Mouse (Mus musculus) layer of hippocampus, adult 2 months (tissue): Measurements from ENCODE around the gene Cybrd1. TPM values are rescaled to one million over a fixed set of nuclear protein-coding genes. Genes with fewer than 3 reads are reported as not detected.

ENCODE experiments used
- DNase-seq, 2 experiments: peaks; one replicate each; pipeline ENCODE4 v3.0.0; 2022; ENCODE audit warnings: low spot score in 2 of 2
- H3K27ac ChIP-seq: fragments of 200-600 bp; 2 replicates; pipeline ENCODE4 v1.8.1; 2022
- H3K4me3 ChIP-seq: fragments of 200-600 bp; 2 replicates; pipeline ENCODE4 v1.8.1; 2022; ENCODE audit warnings: mild to moderate bottlenecking
- CTCF ChIP-seq: fragments of 200-600 bp; conservative IDR thresholded peaks from 2 replicates; pipeline ENCODE4 v1.8.1; 2022; ENCODE audit warnings: antibody characterized with exemption, mild to moderate bottlenecking, moderate library complexity
- total RNA-seq, 2 experiments: library from RNA; stranded (reverse); gene quantifications; 2 replicates each; pipeline ENCODE4 v1.2.3; 2021

The Cybrd1 gene
- total RNA-seq, 2 experiments from 2014 or later = 2.7 to 3.2 TPM

DNA sequence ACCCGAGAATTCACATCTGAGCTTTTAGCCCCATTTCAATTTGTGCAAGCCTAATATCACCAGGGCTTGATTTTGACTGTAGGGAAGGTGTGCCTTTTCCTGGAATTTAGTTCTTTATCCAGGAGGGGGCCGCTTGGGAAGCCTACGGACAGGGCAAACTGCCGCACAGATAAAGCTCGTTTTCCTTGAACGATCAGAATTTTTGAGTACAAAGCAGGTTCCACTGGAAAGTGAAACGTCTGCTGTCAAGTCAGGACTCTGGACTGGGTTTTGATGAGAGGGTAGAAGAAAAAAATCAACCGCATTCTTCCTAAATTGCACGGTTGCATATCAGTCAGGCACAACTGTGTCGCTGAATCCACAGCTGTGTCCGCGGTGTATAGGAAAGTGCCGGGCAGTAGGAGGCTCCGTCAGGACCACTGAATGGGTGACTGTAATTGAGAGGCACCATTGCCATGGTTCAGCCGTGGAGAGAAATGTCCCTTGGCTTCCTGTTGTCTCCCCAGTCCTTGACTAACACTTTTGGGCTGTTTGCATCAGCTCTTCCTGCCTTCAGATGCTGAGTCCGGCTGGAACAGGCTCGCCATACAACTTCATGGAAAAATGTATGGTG is 74.6 kb downstream of the Cybrd1 start:
- Histone ChIP-seq H3K4me3 (no peak overlapping the region), H3K27ac (no peak overlapping the region)
- no peak for TF ChIP-seq CTCF
- no peak for DNase-seq

Other genes with a start within 250 kb of the Cybrd1 start
- gene Dcaf17, start 62.6 kb upstream of the Cybrd1 start, total RNA-seq = 10 to 100 TPM; 13.3 TPM
- 10 to 100 TPM; 15.7 to 16.6 TPM for gene Mettl8, start 62.3 kb upstream of the Cybrd1 start, total RNA-seq
- gene Dync1i2, start 93.8 kb downstream of the Cybrd1 start, total RNA-seq = 100 to 1,000 TPM; 135 to 142 TPM
- 100 to 1,000 TPM; 155 TPM for gene Slc25a12, start 249.8 kb downstream of the Cybrd1 start, total RNA-seq